Mouse (Mus musculus) left cerebral cortex, adult 9 months (tissue): ENCODE measurements around the gene Rhot1.

Source experiments
- DNase-seq, 2 experiments: peaks; one replicate each; pipeline ENCODE4 v3.0.0; 2022; ENCODE audit warnings: low spot score in 2 of 2

Gene Rhot1

GRCm38 (mm10) chr11:80289701-80290445, 81.1 kb downstream of the Rhot1 start:
- DNase-seq, result peak; percentile 53 to 75

- DNase-seq, result no peak
These were observed 82.2 kb downstream of the Rhot1 start for GRCm38 (mm10) chr11:80291004-80291403.

GRCm38 (mm10) chr11:80292463-80292862, 83.6 kb downstream of the Rhot1 start:
- no peak for DNase-seq

- DNase-seq, result no peak
These were observed 86.2 kb downstream of the Rhot1 start for GRCm38 (mm10) chr11:80295066-80295465.

GRCm38 (mm10) chr11:80295785-80296184, 87.0 kb downstream of the Rhot1 start:
- no peak for DNase-seq

- peak in 1 of 2 experiments; percentile 46 for DNase-seq
These were observed 90.9 kb downstream of the Rhot1 start for GRCm38 (mm10) chr11:80299513-80300235.

GRCm38 (mm10) chr11:80300551-80301315, 91.9 kb downstream of the Rhot1 start, which contains the start of gene Rhbdl3:
Rhbdl3 (plus strand) TSS chr11:80300912.
- DNase-seq, result peak in 1 of 2 experiments; percentile 25

GRCm38 (mm10) chr11:80301316-80302045, 92.7 kb downstream of the Rhot1 start:
- peak in 1 of 2 experiments; percentile 14 for DNase-seq

GRCm38 (mm10) chr11:80302046-80302390, 93.2 kb downstream of the Rhot1 start:
- DNase-seq, result peak in 1 of 2 experiments; percentile 21

- DNase-seq, result peak; percentile 76 to 84
These were observed 93.7 kb downstream of the Rhot1 start for GRCm38 (mm10) chr11:80302536-80302935.

- DNase-seq, result no peak
These were observed 94.9 kb downstream of the Rhot1 start for GRCm38 (mm10) chr11:80303746-80304145.

GRCm38 (mm10) chr11:80304846-80305245, 96.0 kb downstream of the Rhot1 start:
- peak; percentile 66 to 82 for DNase-seq

- DNase-seq, result no peak
These were observed 99.7 kb downstream of the Rhot1 start for GRCm38 (mm10) chr11:80308537-80308936.

- DNase-seq, result no peak
These were observed 102.5 kb downstream of the Rhot1 start for GRCm38 (mm10) chr11:80311271-80311670.

- DNase-seq, result no peak
These were observed 103.2 kb downstream of the Rhot1 start for GRCm38 (mm10) chr11:80312049-80312448.

- no peak for DNase-seq
These were observed 103.7 kb downstream of the Rhot1 start for GRCm38 (mm10) chr11:80312565-80312964.

- no peak for DNase-seq
These were observed 104.6 kb downstream of the Rhot1 start for GRCm38 (mm10) chr11:80313462-80313861.

- no peak for DNase-seq
These were observed 105.1 kb downstream of the Rhot1 start for GRCm38 (mm10) chr11:80313944-80314343.

- no peak for DNase-seq
These were observed 107.2 kb downstream of the Rhot1 start for GRCm38 (mm10) chr11:80315743-80316639.
